Comparison of ENCODE assay signal across 19 mouse cellular contexts in the genomic region with DNA sequence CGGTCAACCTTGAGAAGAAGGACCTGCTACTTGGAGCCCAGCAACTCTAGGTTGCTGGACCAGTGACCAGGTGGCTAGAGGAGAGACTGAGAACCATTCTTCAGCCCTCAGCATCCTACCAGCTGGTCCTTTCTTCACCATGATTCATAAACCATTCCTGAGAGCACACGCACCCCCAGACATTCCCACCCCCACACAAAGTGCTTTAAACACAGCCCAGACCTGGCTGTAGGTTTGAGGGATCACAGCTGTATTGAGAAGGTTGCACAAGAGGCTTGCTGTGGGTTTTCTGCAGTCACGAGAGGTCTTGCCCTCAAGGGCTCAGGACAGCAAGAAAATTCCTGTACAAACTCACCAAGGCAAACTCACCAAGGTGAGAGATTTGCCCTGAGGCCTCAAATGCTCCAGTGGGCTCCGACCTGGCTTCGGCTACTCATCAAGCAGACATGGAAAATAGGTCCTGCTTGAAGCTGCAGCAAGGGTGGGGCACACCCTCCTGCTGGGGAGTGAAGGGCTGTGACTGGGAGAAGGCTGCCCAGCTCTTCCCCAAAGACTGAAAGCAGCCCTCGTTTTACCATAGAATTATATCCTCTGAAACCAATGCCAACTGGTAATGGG.
DNase-seq lines count a peak whose midpoint lies in the region; ATAC-seq and TF ChIP-seq lines count a peak whose summit lies in the region.
"Had no signal": no experiment of that assay in that cellular context is flagged by ENCODE, and none has a peak within 500 bp of the region (broad histone marks: within the 10 kb centered on the region; RNA-seq: fewer than 3 reads in every experiment).

No protein-coding gene starts in this region.

- TF ChIP-seq POLR2A in heart, adult 2 months (IDR thresholded peaks at IDR 0.05; ENCODE audit: insufficient read depth, low read depth, low read length), result no peak

- H3K4me2 ChIP-seq in stomach, postnatal 0 days (replicated peaks; ENCODE audit: low read depth), result no peak overlapping the region
- H3K4me2 ChIP-seq: heart, embryonic 12.5 days; liver, embryonic 15.5 days; stomach, embryonic 15.5 days had no signal

- H3K9me3 ChIP-seq in stomach, postnatal 0 days (ENCODE audit: control insufficient read depth, low read length), result no peaks in the 10 kb centered on the region
- H3K9me3 ChIP-seq: heart, embryonic 12.5 days; liver, embryonic 15.5 days; stomach, embryonic 15.5 days had no signal

- no peak for TF ChIP-seq EP300 in heart, adult 2 months (IDR thresholded peaks at IDR 0.05; ENCODE audit: insufficient read depth, low read depth, low read length)
- no peak for TF ChIP-seq EP300 in stomach, postnatal 0 days (optimal IDR thresholded peaks at IDR 0.05)

- H3K27me3 ChIP-seq in heart, adult 2 months (ENCODE audit: control insufficient read depth, insufficient read depth, low read length), result no peaks in the 10 kb centered on the region
- H3K27me3 ChIP-seq in stomach, postnatal 0 days (ENCODE audit: control insufficient read depth, insufficient read depth, low read length), result no peaks in the 10 kb centered on the region
- H3K27me3 ChIP-seq: liver, embryonic 15.5 days; megakaryocyte, embryonic 14.5 days; stomach, embryonic 15.5 days had no signal

- no peaks in the 10 kb centered on the region for H3K36me3 ChIP-seq in heart, adult 2 months (ENCODE audit: control insufficient read depth, insufficient read depth, low read length)
- no peaks in the 10 kb centered on the region for H3K36me3 ChIP-seq in stomach, postnatal 0 days (ENCODE audit: control insufficient read depth, insufficient read depth, low read length)
- H3K36me3 ChIP-seq: heart, embryonic 12.5 days; liver, embryonic 15.5 days; stomach, embryonic 15.5 days had no signal

- no peak overlapping the region for H3K9ac ChIP-seq in heart, adult 2 months (ENCODE audit: low read depth, low read length)
- H3K9ac ChIP-seq in stomach, postnatal 0 days (ENCODE audit: low read length), result no peak overlapping the region
- H3K9ac ChIP-seq: heart, embryonic 12.5 days; liver, embryonic 15.5 days; stomach, embryonic 15.5 days had no signal

- peak; percentile 53; the same call in 1 of the 2 replicates for ATAC-seq in stomach, postnatal 0 days (ENCODE audit: low FRiP score, low TSS enrichment)
- ATAC-seq: forebrain, embryonic 14.5 days; hindbrain, postnatal 0 days had no signal

- 78% methylated on average over 6 of the region's 6 CpGs for WGBS in heart, adult 2 months
- 69% methylated on average over 6 of the region's 6 CpGs for WGBS in stomach, postnatal 0 days

- TF ChIP-seq CTCF in heart, adult 2 months (IDR thresholded peaks at IDR 0.05), result no peak
- TF ChIP-seq CTCF in stomach, postnatal 0 days (IDR thresholded peaks at IDR 0.05; ENCODE audit: low read depth), result no peak

- no peak overlapping the region for H3K4me3 ChIP-seq in heart, adult 2 months
- no peak overlapping the region for H3K4me3 ChIP-seq in stomach, postnatal 0 days (ENCODE audit: low read depth, low read length)
- H3K4me3 ChIP-seq: heart, embryonic 12.5 days; liver, embryonic 15.5 days; megakaryocyte, embryonic 14.5 days; stomach, embryonic 15.5 days had no signal

- peaks cover 1% of the 10 kb centered on the region for H3K4me1 ChIP-seq in heart, adult 2 months (ENCODE audit: control insufficient read depth, insufficient read depth, low read length)
- H3K4me1 ChIP-seq in stomach, postnatal 0 days (replicated peaks; ENCODE audit: control insufficient read depth, insufficient read depth), result no peaks in the 10 kb centered on the region
- H3K4me1 ChIP-seq: liver, embryonic 15.5 days; megakaryocyte, embryonic 14.5 days had no signal

- DNase-seq in heart, adult 2 months, result peak; percentile 24 to 34
- DNase-seq in heart, adult 8-10 months (ENCODE audit: low spot score), result no peak
- peak; percentile 39 for DNase-seq in lung, postnatal 10 days
- DNase-seq in lung, postnatal 4 days, result no peak
- DNase-seq in fibroblast of lung, adult 2 months (ENCODE audit: low read depth), result peak; percentile 73
- no peak for DNase-seq in stomach, postnatal 0 days (ENCODE audit: low spot score)
- no peak for DNase-seq in right cerebral cortex, postnatal 4 days
- DNase-seq in spleen, postnatal 36 days (ENCODE audit: low spot score in 2 of 2), result no peak
- DNase-seq: cerebellum, adult 9-10 months; gastrocnemius, postnatal 25 days; right cerebral cortex, adult 18-20 months; spleen, adult 18-20 months; thymus, postnatal 14 days had no signal

- H3K27ac ChIP-seq in heart, adult 2 months, result no peak overlapping the region
- H3K27ac ChIP-seq in stomach, postnatal 0 days (replicated peaks), result no peak overlapping the region
- H3K27ac ChIP-seq: hindbrain, postnatal 0 days; liver, embryonic 15.5 days; stomach, embryonic 15.5 days had no signal

- no peaks in the 10 kb centered on the region for H3K79me2 ChIP-seq in heart, adult 2 months (replicated peaks; ENCODE audit: control insufficient read depth, insufficient read depth, low read length)

- intact Hi-C loops in heart, adult 2 months (cut with DNase I), result no loop called here

Comparison
In these comparisons a context has a peak if more than half of its experiments do, and no peak if none do; other contexts are left out.
1. DNase-seq: peak in heart, adult 2 months (2 of 2), lung, postnatal 10 days (single experiment) and fibroblast of lung, adult 2 months (single experiment); none in heart, adult 8-10 months (single experiment), lung, postnatal 4 days (0 of 2), stomach, postnatal 0 days (single experiment), right cerebral cortex, postnatal 4 days (single experiment) and spleen, postnatal 36 days (0 of 2).